Mouse (Mus musculus) lung, adult 2 months (tissue): ENCODE measurements around the gene Col4a3.

Source experiments
- CTCF ChIP-seq: fragments of 200-500 bp; IDR thresholded peaks from 2 replicates; pipeline ENCODE4 v1.5.1; 2011; ENCODE audit warnings: mild to moderate bottlenecking, low read length, control low read depth; ENCODE audit not compliant: insufficient read depth
- POLR2A ChIP-seq: fragments of 200-500 bp; IDR thresholded peaks from 2 replicates; pipeline ENCODE4 v1.6.1; 2011; ENCODE audit warnings: low read depth, mild to moderate bottlenecking, control low read depth, low read length, borderline replicate concordance; ENCODE audit errors: extremely low read depth

DNA sequence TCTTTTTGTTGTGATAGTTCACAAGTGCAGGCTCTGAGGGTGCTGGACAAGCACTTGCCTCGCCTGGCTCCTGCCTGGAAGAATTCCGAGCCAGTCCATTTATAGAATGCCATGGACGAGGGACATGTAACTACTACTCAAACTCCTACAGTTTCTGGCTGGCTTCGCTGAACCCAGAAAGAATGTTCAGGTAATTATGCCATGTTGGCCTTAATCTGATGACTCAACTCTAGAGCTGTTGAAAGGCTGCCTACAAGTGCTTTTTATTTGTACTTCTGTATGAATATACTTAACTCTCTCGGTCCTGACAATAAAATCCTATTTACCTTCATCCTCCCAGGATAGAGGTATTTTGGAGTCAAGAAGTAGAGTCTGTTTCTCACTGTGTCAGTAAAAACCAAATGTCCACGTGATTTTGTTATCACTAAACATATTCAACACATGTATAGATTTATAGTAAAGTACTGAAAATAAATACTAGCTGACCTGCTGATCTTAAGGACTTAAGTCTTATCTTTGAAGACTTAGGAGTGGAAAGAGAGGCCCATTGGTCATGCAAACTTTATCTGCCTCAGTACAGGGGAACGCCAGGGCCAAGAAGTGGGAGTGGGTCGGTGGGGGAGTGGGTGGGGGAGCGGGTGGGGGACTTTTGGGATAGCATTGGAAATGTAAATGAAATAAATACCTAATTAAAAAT, 131.2 kb downstream of the Col4a3 start:
- TF ChIP-seq CTCF (no peak), POLR2A (no peak)
